Mouse (Mus musculus) liver, embryonic 11.5 days (tissue): ENCODE results near the gene Sh3bp2. TPM values are rescaled to one million over a fixed set of nuclear protein-coding genes. Genes with fewer than 3 reads are reported as not detected.

Experiments used
- ATAC-seq: fragments of 200-750 bp; cut with Nextera tagmentation; replicated peaks from 2 replicates; pipeline ENCODE4 v1.8.0; 2017; ENCODE audit warnings: moderate number of reproducible peaks, mild to moderate bottlenecking, moderate TSS enrichment, moderate library complexity; ENCODE audit not compliant: low FRiP score
- DNase-seq: peaks from one replicate; pipeline ENCODE4 v3.0.0-alpha.2; 2017; ENCODE audit warnings: low spot score
- H3K27ac ChIP-seq: fragments of 300-500 bp; sonication (generic); 2 replicates; pipeline ENCODE4 v1.5.1; 2014; ENCODE audit warnings: mild to moderate bottlenecking, low read depth, low read length, control low read depth
- H3K27me3 ChIP-seq: fragments of 300-500 bp; sonication (generic); replicated peaks from 2 replicates; pipeline ENCODE4 v1.6.1; 2014; ENCODE audit warnings: low read length, mixed read lengths; ENCODE audit not compliant: control insufficient read depth, insufficient read depth
- H3K36me3 ChIP-seq: fragments of 300-500 bp; sonication (generic); 2 replicates; pipeline ENCODE4 v1.6.1; 2014; ENCODE audit warnings: mild to moderate bottlenecking, low read length, moderate library complexity, mixed read lengths; ENCODE audit not compliant: control insufficient read depth, insufficient read depth
- H3K4me1 ChIP-seq: fragments of 300-500 bp; sonication (generic); replicated peaks from 2 replicates; pipeline ENCODE4 v1.6.1; 2014; ENCODE audit warnings: low read length, mixed read lengths; ENCODE audit not compliant: control insufficient read depth, insufficient read depth
- H3K4me2 ChIP-seq: fragments of 300-500 bp; sonication (generic); 2 replicates; pipeline ENCODE4 v1.6.1; 2014; ENCODE audit warnings: mild to moderate bottlenecking, control low read depth, moderate library complexity
- H3K4me3 ChIP-seq: fragments of 300-500 bp; sonication (generic); 2 replicates; pipeline ENCODE4 v1.5.1; 2014; ENCODE audit warnings: low read depth, low read length, control low read depth
- H3K9ac ChIP-seq: fragments of 300-500 bp; sonication (generic); 2 replicates; pipeline ENCODE4 v1.6.1; 2014; ENCODE audit warnings: low read depth, low read length, control low read depth
- H3K9me3 ChIP-seq: fragments of 300-500 bp; sonication (generic); 2 replicates; pipeline ENCODE4 v1.6.1; 2016; ENCODE audit warnings: low read length, inconsistent platforms, mixed read lengths; ENCODE audit not compliant: control insufficient read depth
- WGBS: fragments of 180-500 bp; shearing (Covaris S2); extraction: QIAGEN DNeasy Blood & Tissue Kit; methylation state at CpG from one replicate; pipeline ENCODE4 v1.1.7; 2014; 5-methylcytosine and 5-hydroxymethylcytosine counted together
- polyA plus RNA-seq: library from polyadenylated mRNA; unstranded; fragments of >200 nt; fragmentation: Nextera tagmentation; extraction: Ambion mirVana; gene quantifications from 2 replicates; pipeline ENCODE4 v1.2.1, GENCODE M21; 2014

Gene Sh3bp2
- polyA plus RNA-seq, 1 experiment from 2014 or later, result 8.4 TPM

DNA sequence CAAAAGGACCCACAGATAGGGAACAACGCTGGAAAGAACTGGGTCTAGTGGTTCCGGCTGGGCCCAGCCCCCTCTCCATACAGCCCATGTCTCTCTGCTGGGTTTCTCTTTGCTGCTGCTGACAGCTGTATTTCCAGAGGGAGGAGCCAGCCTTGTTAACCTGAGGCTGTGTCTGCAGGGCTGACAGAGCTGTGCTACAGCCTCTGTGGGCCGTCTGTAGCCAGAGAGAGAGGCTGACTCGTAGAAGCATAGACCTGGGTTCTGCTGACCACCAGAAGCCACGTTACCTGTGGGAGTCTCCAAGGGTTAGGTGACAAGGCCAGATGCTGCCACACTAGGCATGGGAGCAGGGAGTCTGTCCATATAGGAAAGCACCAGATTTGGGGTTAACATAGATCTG is 7.4 kb downstream of the Sh3bp2 start:
- Histone ChIP-seq H3K27me3 (no peaks in the 10 kb centered on the region), H3K4me3 (no peak overlapping the region), H3K4me1 (peaks cover 7% of the 10 kb centered on the region; the same call in 1 of the 2 replicates), H3K9ac (no peak overlapping the region), H3K9me3 (no peaks in the 10 kb centered on the region), H3K4me2 (no peak overlapping the region), H3K27ac (no peak overlapping the region), H3K36me3 (no peaks in the 10 kb centered on the region)
- no peak for ATAC-seq
- DNase-seq, result no peak
- WGBS, result 75% methylated on average over 5 of the region's 5 CpGs

DNA sequence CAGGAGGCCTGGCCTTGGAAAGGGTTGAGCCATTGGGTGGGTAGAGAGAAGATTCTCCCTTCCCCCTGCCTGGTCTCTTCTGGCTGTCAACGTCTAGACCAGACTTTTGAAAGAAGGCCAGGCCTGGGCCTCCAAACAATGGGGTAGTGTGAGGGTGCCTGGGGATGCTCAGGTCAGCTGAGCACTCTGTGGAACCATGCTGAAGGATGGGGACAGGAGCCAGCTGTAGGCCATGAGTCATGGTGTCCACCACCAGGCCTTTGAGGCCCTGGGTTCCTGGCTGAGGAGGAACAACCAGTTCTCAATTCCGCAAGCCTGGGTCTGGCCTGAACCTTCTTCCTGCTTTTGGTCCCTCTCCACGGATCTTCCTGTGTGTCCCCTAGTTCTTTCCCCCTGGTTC is 8.2 kb downstream of the Sh3bp2 start:
- 57% methylated on average over 3 of the region's 3 CpGs for WGBS
- Histone ChIP-seq H3K27ac (no peak overlapping the region), H3K9me3 (no peaks in the 10 kb centered on the region), H3K9ac (no peak overlapping the region), H3K27me3 (no peaks in the 10 kb centered on the region), H3K4me1 (peaks cover 7% of the 10 kb centered on the region; the same call in 1 of the 2 replicates), H3K4me3 (no peak overlapping the region), H3K4me2 (no peak overlapping the region), H3K36me3 (no peaks in the 10 kb centered on the region)
- no peak for DNase-seq
- ATAC-seq, result no peak

DNA sequence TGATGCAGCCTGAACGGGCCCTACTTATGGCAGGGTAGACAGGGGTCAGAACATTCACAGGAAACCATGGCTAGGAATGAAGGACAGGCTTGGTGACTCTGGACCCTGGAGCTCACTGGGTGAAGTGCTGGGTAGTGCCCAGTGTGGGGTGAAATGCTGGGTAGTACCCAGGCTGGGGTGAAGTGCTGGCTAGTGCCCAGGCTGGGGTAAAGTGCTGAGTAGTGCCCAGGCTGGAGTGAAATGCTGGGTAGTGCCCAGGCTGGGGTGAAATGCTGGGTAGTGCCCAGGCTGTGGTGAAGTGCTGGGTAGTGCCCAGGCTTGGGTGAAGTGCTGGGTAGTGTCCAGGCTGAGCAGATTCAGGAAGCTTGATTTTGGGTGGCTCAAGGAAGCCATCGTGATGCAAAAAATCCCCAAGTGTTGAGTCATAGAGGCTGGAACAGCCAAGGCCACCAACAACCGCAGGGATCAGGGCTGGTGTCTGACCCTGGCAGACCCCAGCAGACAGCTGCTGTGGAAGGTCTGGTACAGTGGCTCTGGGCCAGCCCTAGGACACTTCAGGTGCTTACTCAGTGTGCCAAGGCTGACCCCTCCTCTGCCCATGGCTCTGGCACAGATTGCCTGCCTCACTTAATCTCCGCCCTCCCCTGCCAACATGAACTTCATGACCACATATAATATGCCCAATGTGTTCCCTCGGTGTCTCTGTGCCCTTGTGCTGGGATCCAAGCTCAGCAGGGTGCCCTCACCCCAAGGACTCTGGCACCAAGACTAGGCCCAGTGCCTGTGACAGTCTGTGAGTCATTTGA is 9.3 kb downstream of the Sh3bp2 start:
- DNase-seq (no peak), ATAC-seq (no peak)
- no peak overlapping the region for H3K27ac ChIP-seq
- no peaks in the 10 kb centered on the region for H3K27me3 ChIP-seq
- no peaks in the 10 kb centered on the region for H3K36me3 ChIP-seq
- H3K4me3 ChIP-seq, result no peak overlapping the region
- peaks cover 7% of the 10 kb centered on the region; the same call in 1 of the 2 replicates for H3K4me1 ChIP-seq
- 81% methylated on average over 5 of the region's 5 CpGs for WGBS
- H3K4me2 ChIP-seq, result no peak overlapping the region
- no peak overlapping the region for H3K9ac ChIP-seq
- no peaks in the 10 kb centered on the region for H3K9me3 ChIP-seq

DNA sequence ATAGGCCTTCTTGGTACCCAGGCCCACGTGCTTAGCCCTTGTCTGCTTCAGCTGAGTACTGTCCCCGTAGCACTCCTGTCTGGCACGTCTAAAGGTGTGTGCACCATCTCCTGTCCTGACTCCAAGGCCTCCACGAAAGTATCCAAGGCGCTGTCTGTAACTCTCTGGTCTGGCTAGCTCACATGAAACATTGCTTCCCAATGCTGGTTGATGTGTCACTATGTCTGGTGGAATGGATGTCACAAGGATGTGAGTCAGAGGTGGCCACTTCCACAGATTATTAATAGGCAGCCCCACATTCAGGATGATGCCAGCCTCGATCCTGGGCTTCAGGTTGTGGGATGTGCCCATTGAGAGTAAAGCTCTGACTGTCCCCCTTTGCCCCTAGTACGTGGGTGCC is 10.2 kb downstream of the Sh3bp2 start:
- Histone ChIP-seq H3K27me3 (no peaks in the 10 kb centered on the region), H3K9me3 (no peaks in the 10 kb centered on the region), H3K4me3 (no peak overlapping the region), H3K27ac (no peak overlapping the region), H3K4me1 (peaks cover 3% of the 10 kb centered on the region; the same call in 1 of the 2 replicates), H3K9ac (no peak overlapping the region), H3K36me3 (no peaks in the 10 kb centered on the region), H3K4me2 (no peak overlapping the region)
- ATAC-seq (no peak), DNase-seq (no peak)
- WGBS, result 73% methylated on average over 7 of the region's 7 CpGs

DNA sequence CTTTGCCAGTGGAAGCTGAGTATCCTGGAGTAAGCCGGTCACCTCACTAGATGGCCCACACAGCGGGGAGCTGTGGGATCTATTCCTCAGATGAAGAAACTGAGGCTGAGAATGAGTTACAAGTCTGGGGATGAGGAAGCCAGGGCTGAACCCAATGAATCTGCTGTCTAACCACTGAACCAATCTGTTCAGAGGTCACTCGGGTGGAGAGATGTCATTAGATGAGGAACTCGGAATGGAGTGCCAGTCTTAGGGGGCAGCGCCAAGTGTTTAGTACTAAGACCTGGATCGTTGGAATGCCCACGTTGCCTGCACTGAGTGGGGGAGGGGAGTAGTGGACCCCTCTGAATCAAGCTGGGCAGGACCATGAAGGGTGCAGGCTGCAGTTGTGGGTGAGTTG is 12.4 kb downstream of the Sh3bp2 start:
- no peak overlapping the region for H3K9ac ChIP-seq
- H3K9me3 ChIP-seq, result no peaks in the 10 kb centered on the region
- 0 out of 2 replicates have a peak, but pooled peaks cover 3% of the 10 kb centered on the region for H3K4me1 ChIP-seq
- DNase-seq, result no peak
- H3K36me3 ChIP-seq, result no peaks in the 10 kb centered on the region
- no peak for ATAC-seq
- WGBS, result 64% methylated on average over 7 of the region's 7 CpGs
- H3K4me3 ChIP-seq, result no peak overlapping the region
- no peak overlapping the region for H3K27ac ChIP-seq
- no peak overlapping the region for H3K4me2 ChIP-seq
- no peaks in the 10 kb centered on the region for H3K27me3 ChIP-seq

DNA sequence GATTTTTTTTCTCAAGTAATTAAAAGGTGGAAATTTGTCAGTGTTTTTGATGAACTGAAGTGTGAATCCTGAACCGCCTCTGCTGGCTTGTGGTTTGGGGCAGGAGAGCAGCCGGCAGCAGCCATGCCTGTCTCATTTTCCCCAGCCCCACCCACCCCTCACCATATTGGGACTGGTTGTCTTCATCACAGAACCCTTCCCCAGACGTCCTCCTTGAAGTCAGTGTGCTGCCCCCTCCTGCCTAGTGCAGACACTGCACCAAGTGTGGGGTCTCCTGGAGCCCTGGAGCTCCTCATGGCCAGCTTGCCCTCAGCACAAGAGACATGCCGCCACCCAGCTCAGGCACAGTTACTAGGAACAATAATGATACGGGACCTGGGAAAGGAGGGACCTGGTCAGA is 12.9 kb downstream of the Sh3bp2 start:
- H3K27me3 ChIP-seq, result no peaks in the 10 kb centered on the region
- H3K9me3 ChIP-seq, result no peaks in the 10 kb centered on the region
- no peak for DNase-seq
- H3K4me3 ChIP-seq, result no peak overlapping the region
- WGBS, result 34% methylated on average over 5 of the region's 5 CpGs
- H3K27ac ChIP-seq, result no peak overlapping the region
- ATAC-seq, result 0 out of 2 replicates have a peak, but pooled peaks have one; percentile 27
- no peak overlapping the region for H3K9ac ChIP-seq
- 0 out of 2 replicates have a peak, but pooled peaks cover 6% of the 10 kb centered on the region for H3K4me1 ChIP-seq
- no peaks in the 10 kb centered on the region for H3K36me3 ChIP-seq
- no peak overlapping the region for H3K4me2 ChIP-seq

DNA sequence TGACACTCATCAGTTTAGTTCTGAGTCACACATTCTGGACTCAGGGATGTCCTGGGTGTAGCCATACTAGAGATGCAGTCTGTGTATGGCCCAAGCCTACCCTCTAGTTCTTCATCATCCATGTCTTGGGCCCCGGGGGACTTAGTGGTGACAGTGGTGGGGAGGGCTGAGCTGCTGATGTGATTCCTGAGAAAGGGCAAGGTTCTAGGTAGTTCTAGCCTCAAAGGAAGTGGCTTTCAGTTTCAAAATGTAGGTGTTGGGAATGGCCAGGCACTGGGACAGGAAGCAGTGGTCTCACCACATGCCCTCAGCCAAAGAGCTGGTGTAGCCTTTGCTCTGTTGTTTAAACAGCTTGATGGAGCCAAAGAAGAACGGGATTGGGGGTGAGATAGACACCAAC is 13.5 kb downstream of the Sh3bp2 start:
- DNase-seq (no peak), ATAC-seq (no peak)
- Histone ChIP-seq H3K36me3 (no peaks in the 10 kb centered on the region), H3K9ac (no peak overlapping the region), H3K27ac (no peak overlapping the region), H3K4me1 (peaks cover 6% of the 10 kb centered on the region; the same call in 1 of the 2 replicates), H3K4me3 (no peak overlapping the region), H3K27me3 (no peaks in the 10 kb centered on the region), H3K9me3 (no peaks in the 10 kb centered on the region), H3K4me2 (no peak overlapping the region)
- 74% methylated on average over 2 of the region's 2 CpGs for WGBS

DNA sequence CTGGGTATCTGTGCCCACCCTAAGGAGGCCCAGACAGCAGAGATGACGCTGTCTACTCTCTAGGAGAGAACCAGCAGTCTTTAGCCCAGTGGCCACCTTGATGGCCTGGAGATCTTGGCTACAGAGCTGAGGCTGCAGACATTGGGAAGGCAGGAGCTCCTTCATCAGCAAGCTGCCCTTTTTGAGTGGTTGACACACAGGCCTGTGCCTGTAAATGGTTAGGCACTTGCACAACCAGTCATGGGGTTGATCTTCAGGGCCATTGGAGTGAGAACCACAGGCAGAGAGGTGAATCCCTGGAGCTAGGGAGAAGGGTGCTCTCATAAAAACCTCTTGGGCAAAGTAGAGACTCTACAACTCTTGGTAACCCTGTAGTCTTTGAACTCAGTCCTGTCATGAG is 16.5 kb downstream of the Sh3bp2 start:
- H3K4me1 ChIP-seq, result peaks cover 6% of the 10 kb centered on the region; the same call in 1 of the 2 replicates
- no peak for ATAC-seq
- H3K4me2 ChIP-seq, result no peak overlapping the region
- H3K9ac ChIP-seq, result no peak overlapping the region
- no peak overlapping the region for H3K4me3 ChIP-seq
- 75% methylated on average over 1 of the region's 1 CpGs for WGBS
- H3K9me3 ChIP-seq, result no peaks in the 10 kb centered on the region
- no peak overlapping the region for H3K27ac ChIP-seq
- no peak for DNase-seq
- H3K27me3 ChIP-seq, result no peaks in the 10 kb centered on the region
- no peaks in the 10 kb centered on the region; the same call in 1 of the 2 replicates for H3K36me3 ChIP-seq

DNA sequence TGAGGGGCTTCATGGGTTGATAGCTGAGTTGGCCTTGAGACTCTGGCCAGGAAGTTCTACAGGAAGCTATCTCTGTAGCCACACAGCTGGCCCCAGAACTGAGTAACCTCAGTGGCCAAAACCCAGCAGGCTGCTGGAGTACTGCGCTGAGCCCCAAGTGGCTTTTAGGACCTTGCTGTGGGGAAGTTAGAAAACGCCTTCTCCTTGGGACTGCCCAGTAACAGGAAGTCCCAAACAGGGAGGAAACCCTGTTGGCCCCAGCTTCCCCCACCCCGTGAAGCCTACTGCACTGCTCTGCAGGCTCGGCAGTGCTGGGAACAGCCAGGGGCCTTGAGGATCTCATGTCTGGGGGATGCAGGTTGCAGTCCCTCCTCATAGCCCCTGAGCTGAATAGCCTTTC is 17.5 kb downstream of the Sh3bp2 start:
- Histone ChIP-seq H3K27ac (peak overlapping the region; percentile 38; the same call in 1 of the 2 replicates), H3K9me3 (no peaks in the 10 kb centered on the region), H3K4me3 (no peak overlapping the region), H3K4me1 (peaks cover 6% of the 10 kb centered on the region; the same call in 1 of the 2 replicates), H3K9ac (no peak overlapping the region), H3K36me3 (no peaks in the 10 kb centered on the region; the same call in 1 of the 2 replicates), H3K27me3 (no peaks in the 10 kb centered on the region), H3K4me2 (peak overlapping the region; percentile 33)
- ATAC-seq, result 0 out of 2 replicates have a peak, but pooled peaks have one; percentile 43
- no peak for DNase-seq
- WGBS, result 39% methylated on average over 4 of the region's 4 CpGs
